Mouse (Mus musculus) ovary, adult 2 months (tissue): Measurements from ENCODE around the gene Enc1. TPM values are rescaled to one million over a fixed set of nuclear protein-coding genes. Genes with fewer than 3 reads are reported as not detected.

Experiments used
- polyA plus RNA-seq: library from polyadenylated mRNA; depleted of rRNA; stranded (reverse); fragments of >200 nt; gene quantifications from 2 replicates; pipeline ENCODE4 v1.2.3, GENCODE M21; 2012; rRNA removed

Enc1 gene
- 20.1 and 20.8 TPM in 2 replicates for polyA plus RNA-seq

DNA sequence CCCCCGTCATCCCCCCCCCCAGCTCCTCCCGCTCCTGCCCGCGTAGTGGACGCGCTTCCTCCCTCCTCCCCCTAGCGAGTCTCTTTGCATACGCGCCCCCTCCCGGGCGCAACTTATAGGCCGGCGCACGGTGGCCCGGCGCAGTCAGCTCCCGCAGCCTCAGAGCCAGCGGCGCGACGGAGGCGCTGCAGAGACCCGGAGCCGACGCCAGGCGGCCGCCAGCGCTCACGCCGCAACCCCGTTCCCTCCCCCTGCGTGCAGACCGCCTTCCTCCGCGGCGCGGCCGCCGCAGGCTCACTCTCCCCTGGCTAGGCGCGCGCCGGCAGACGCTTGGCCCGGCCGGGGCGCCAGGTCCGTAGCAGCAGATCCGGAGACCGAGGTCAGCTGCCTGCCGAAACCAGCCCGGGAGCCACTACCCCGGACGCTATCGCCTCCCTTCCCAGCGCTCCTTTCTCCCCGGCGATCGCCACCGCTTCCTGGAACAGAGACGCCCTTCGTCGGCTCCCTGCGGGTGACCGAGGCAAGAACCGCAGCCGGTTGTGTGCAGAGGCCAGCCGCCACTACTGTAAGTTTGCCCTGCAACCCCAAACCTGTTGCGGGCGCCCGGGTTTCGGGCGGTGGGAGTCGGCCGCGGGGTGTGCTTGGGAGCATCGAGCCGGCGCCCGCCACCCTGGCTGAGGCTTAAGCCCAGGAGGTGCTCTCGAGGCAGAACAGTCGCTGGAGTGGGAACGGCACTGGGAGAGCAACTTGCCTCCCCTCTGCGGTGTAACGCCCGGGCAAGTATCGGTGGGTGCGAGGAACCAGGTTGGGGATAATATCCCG, at the start of gene Enc1:
Gene Enc1, plus strand, starts transcription at position 141 of the 822 bp plus-strand sequence.

DNA sequence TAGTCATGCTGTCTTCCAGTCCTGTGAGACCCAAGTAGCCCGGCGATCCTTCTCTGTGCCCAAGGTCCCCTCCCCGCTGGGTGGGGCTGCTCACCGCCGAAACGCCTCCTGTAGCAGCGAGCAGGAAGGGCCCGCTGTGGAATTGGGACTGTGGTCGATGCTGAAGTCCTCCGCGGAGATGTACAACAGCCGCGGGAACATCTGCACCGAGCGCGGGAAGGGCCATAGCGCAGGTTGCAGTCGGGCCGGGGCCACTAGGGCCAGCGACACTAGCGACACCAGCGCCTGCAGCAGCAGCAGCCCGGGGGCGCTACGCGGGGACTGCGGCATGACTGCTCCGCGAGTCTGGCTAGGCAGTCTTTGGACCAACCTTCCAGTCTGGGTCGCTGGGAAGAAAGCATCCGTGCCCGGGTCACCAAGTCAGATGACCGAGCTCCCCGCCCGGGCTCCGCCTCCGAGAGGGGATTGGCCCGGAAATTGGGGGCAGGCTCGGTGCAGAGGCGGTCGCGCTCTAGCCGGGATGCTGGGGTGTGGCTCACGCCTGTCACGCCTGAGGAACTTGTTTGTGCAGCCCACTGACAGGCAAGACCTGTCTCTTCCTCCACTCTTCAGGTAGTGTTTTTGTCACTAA, 42.9 kb upstream of the Enc1 start, which contains the start of gene Hexb:
Gene Hexb, minus strand, starts transcription at position 426 of the 631 bp plus-strand sequence.

Other genes starting within 250 kb of the Enc1 start
- gene 1700029F12Rik, start 206.7 kb upstream of the Enc1 start, polyA plus RNA-seq, result 0.19 and 0.20 TPM in 2 replicates
- gene Fam169a, start 173.8 kb upstream of the Enc1 start, polyA plus RNA-seq, result 0.34 and 0.46 TPM in 2 replicates
- 2.9 and 3.4 TPM in 2 replicates for gene Gm6169, start 141.9 kb upstream of the Enc1 start, polyA plus RNA-seq
- gene Gfm2, start 103.2 kb upstream of the Enc1 start, polyA plus RNA-seq, result 20.4 and 21.0 TPM in 2 replicates
- gene Nsa2, start 103.2 kb upstream of the Enc1 start, polyA plus RNA-seq, result 17.1 and 19.4 TPM in 2 replicates
- 146 and 249 TPM in 2 replicates for gene Hexb, start 42.7 kb upstream of the Enc1 start, polyA plus RNA-seq